Mouse (Mus musculus) lung, postnatal 0 days (tissue): Measurements from ENCODE around the gene Ceacam20. TPM values are rescaled to one million over a fixed set of nuclear protein-coding genes. Genes with fewer than 3 reads are reported as not detected.

Source experiments
- ATAC-seq: fragments of 200-750 bp; cut with Nextera tagmentation; 2 replicates; pipeline ENCODE4 v1.8.0; 2017; ENCODE audit warnings: moderate library complexity
- DNase-seq: peaks from one replicate; pipeline ENCODE4 v3.0.0-alpha.2; 2016; ENCODE audit warnings: low spot score
- H3K27ac ChIP-seq: fragments of 300-500 bp; sonication (generic); 2 replicates; pipeline ENCODE4 v1.5.1; 2014; ENCODE audit warnings: antibody characterized with exemption, mild to moderate bottlenecking, low read length, mixed read lengths
- H3K27me3 ChIP-seq: fragments of 300-500 bp; sonication (generic); replicated peaks from 2 replicates; pipeline ENCODE4 v1.6.1; 2014; ENCODE audit warnings: low read length, mixed read lengths; ENCODE audit not compliant: insufficient read depth
- H3K36me3 ChIP-seq: fragments of 300-500 bp; sonication (generic); 2 replicates; pipeline ENCODE4 v1.6.1; 2014; ENCODE audit warnings: low read length, mixed read lengths; ENCODE audit not compliant: insufficient read depth
- H3K4me1 ChIP-seq: fragments of 300-500 bp; sonication (generic); 2 replicates; pipeline ENCODE4 v1.6.1; 2014; ENCODE audit warnings: antibody characterized with exemption, low read depth, low read length, mixed read lengths; ENCODE audit not compliant: insufficient read depth
- H3K4me2 ChIP-seq: fragments of 300-500 bp; sonication (generic); replicated peaks from 2 replicates; pipeline ENCODE4 v1.6.1; 2014; ENCODE audit warnings: low read depth, mild to moderate bottlenecking, low read length, moderate library complexity, mixed read lengths
- H3K4me3 ChIP-seq: fragments of 300-500 bp; sonication (generic); 2 replicates; pipeline ENCODE4 v1.5.1; 2014; ENCODE audit warnings: low read depth, low read length
- H3K9ac ChIP-seq: fragments of 300-500 bp; sonication (generic); replicated peaks from 2 replicates; pipeline ENCODE4 v1.6.1; 2014; ENCODE audit warnings: low read depth, mild to moderate bottlenecking
- H3K9me3 ChIP-seq: fragments of 300-500 bp; sonication (generic); 2 replicates; pipeline ENCODE4 v1.6.1; 2016; ENCODE audit warnings: low read length, mixed read lengths
- CTCF ChIP-seq: IDR thresholded peaks from 2 replicates; pipeline ENCODE4 v1.5.1; 2016; ENCODE audit warnings: antibody characterized with exemption, mild to moderate bottlenecking
- EP300 ChIP-seq: IDR thresholded peaks from 2 replicates; pipeline ENCODE4 v1.6.1; 2016; ENCODE audit warnings: antibody characterized with exemption, mild to moderate bottlenecking, control low read depth
- WGBS: fragments of 180-500 bp; shearing (Covaris S2); extraction: QIAGEN DNeasy Blood & Tissue Kit; methylation state at CpG from one replicate; pipeline ENCODE4 v1.1.7; 2014; 5-methylcytosine and 5-hydroxymethylcytosine counted together
- polyA plus RNA-seq: library from polyadenylated mRNA; unstranded; fragments of >200 nt; fragmentation: Nextera tagmentation; extraction: Ambion mirVana; gene quantifications from 2 replicates; pipeline ENCODE4 v1.2.1, GENCODE M21; 2015

The Ceacam20 gene
- polyA plus RNA-seq, 1 experiment from 2014 or later, result not detected

- Histone ChIP-seq H3K27me3 (no peaks in the 10 kb centered on the region), H3K4me3 (no peak overlapping the region), H3K4me2 (no peak overlapping the region), H3K36me3 (no peaks in the 10 kb centered on the region), H3K9me3 (no peaks in the 10 kb centered on the region), H3K9ac (no peak overlapping the region), H3K27ac (no peak overlapping the region), H3K4me1 (no peaks in the 10 kb centered on the region)
- TF ChIP-seq EP300 (no peak), CTCF (no peak)
- DNase-seq, result no peak
- WGBS, result 85% methylated on average over 5 of the region's 5 CpGs
- no peak for ATAC-seq
These were observed 20.0 kb upstream of the Ceacam20 start for GRCm38 (mm10) chr7:19945201-19945600.

DNA sequence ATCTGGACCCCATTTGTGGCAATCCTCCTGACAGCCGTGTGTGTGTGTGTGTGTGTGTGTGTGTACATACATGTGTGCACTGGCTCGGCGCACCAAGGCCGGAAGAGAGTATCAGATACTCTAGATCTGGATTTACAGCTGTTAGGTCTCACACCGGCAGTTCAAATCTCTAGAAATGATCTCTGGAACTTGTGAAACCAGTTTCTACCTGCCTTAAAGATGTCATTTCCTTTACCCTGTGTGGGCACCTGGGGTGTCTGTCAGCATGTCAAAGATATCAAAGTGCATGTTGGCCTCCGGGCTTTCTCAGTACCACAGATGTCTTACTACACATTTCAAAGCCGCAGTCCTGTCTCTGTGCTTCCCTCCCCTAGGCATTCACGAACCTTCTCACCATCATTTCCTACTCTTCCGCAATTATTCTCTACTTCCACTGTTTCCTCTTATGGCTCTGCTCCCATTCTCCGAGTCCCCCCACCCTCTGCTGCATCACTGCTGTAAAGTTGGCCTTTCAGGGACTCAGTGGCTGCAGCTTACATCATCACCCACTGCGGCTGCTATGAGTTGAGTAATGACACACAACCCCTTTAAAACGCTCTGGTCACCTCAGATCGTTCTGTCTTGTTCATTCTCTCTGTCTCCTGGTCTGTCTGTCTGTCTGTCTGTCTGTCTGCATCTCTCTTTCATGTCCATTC, 19.2 kb upstream of the Ceacam20 start:
- H3K27me3 ChIP-seq, result no peaks in the 10 kb centered on the region
- DNase-seq (no peak), ATAC-seq (no peak)
- H3K27ac ChIP-seq, result no peak overlapping the region
- no peak overlapping the region for H3K4me3 ChIP-seq
- no peaks in the 10 kb centered on the region for H3K36me3 ChIP-seq
- no peak for TF ChIP-seq EP300
- TF ChIP-seq CTCF, result no peak
- no peaks in the 10 kb centered on the region for H3K9me3 ChIP-seq
- no peak overlapping the region for H3K9ac ChIP-seq
- no peaks in the 10 kb centered on the region for H3K4me1 ChIP-seq
- 68% methylated on average over 13 of the region's 13 CpGs for WGBS
- H3K4me2 ChIP-seq, result no peak overlapping the region

DNA sequence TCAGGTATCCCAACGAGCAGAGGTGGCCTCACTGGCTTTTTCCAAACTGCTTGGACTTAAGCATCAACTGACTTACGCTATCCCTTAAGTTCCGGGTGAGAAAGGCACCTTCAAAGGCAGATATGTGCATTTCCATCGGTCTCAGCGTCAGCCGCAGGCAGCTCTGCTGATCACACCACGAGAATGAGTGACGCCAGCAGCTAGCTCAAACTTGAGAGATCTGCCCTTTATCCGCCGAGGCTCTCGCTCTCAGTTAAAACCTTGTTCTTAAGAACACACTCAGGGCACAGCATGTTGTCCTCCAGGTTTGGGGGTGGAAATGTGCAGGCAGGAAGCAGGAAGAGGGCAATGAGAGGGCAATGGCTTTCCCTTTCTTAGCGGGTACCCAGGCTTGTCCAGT, 16.3 kb upstream of the Ceacam20 start:
- Histone ChIP-seq H3K9ac (no peak overlapping the region), H3K4me2 (no peak overlapping the region), H3K4me1 (no peaks in the 10 kb centered on the region), H3K27me3 (no peaks in the 10 kb centered on the region), H3K36me3 (no peaks in the 10 kb centered on the region), H3K9me3 (no peaks in the 10 kb centered on the region), H3K27ac (no peak overlapping the region), H3K4me3 (no peak overlapping the region)
- no peak for TF ChIP-seq EP300
- TF ChIP-seq CTCF, result no peak
- no peak for ATAC-seq
- DNase-seq, result no peak
- 75% methylated on average over 12 of the region's 12 CpGs for WGBS

GRCm38 (mm10) chr7:19949996-19950395, 15.2 kb upstream of the Ceacam20 start:
- no peak overlapping the region for H3K4me3 ChIP-seq
- ATAC-seq (no peak), DNase-seq (peak; percentile 27)
- 46% methylated on average over 10 of the region's 10 CpGs for WGBS
- H3K9me3 ChIP-seq, result no peaks in the 10 kb centered on the region
- no peak overlapping the region for H3K9ac ChIP-seq
- no peaks in the 10 kb centered on the region for H3K4me1 ChIP-seq
- H3K4me2 ChIP-seq, result no peak overlapping the region
- no peaks in the 10 kb centered on the region for H3K36me3 ChIP-seq
- TF ChIP-seq EP300, result no peak
- H3K27ac ChIP-seq, result no peak overlapping the region
- H3K27me3 ChIP-seq, result no peaks in the 10 kb centered on the region

GRCm38 (mm10) chr7:19950589-19950988, 14.6 kb upstream of the Ceacam20 start, which contains the start of gene Igsf23:
Gene Igsf23, minus strand, starts transcription at chr7:19950756.
- ATAC-seq (no peak), DNase-seq (no peak)
- H3K4me2 ChIP-seq, result no peak within 1 kb of the TSS
- H3K27me3 ChIP-seq, result no peaks in the 10 kb centered on the region
- TF ChIP-seq CTCF (no peak), EP300 (no peak)
- H3K36me3 ChIP-seq, result no peaks in the 10 kb centered on the region
- WGBS, result 45% methylated on average over 9 of the region's 9 CpGs
- no peak within 1 kb of the TSS for H3K4me3 ChIP-seq
- H3K4me1 ChIP-seq, result no peaks in the 10 kb centered on the region
- no peak within 1 kb of the TSS for H3K9ac ChIP-seq
- H3K27ac ChIP-seq, result no peak within 1 kb of the TSS
- H3K9me3 ChIP-seq, result no peaks in the 10 kb centered on the region

DNA sequence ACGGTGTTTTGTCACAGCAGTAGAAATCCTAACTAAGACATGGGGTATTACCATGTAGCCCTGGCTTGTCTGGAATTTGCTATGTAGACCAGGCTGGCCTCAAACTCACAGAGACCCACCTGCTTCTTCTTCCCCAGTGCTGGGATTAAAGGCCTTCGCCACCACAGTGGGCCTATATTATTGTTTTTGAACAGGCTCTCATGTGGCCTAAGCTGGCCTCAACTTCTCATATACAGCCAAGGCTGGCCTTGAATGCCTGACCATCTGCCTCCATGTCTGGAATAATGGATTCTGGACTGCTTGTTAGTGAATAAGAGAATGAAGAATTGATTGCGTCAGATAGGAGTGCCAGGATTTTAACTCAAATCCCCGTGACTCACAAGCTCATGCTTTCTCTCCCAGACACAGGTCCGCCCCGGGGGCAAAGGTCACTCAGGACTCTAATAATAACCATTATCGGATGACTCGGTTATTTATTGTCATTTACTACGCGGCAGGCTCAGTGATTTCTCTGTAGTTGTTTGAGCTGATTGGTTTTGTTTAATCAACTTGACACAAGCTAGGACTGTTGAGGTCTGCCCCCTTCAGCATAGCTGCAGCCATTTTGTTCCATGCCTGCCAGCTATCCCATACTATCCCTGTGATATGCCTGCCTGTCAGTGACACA, 12.8 kb upstream of the Ceacam20 start:
- TF ChIP-seq CTCF (no peak), EP300 (no peak)
- Histone ChIP-seq H3K36me3 (no peaks in the 10 kb centered on the region), H3K27me3 (no peaks in the 10 kb centered on the region), H3K9ac (no peak overlapping the region), H3K9me3 (no peaks in the 10 kb centered on the region), H3K4me1 (no peaks in the 10 kb centered on the region), H3K4me3 (no peak overlapping the region), H3K4me2 (no peak overlapping the region), H3K27ac (no peak overlapping the region)
- ATAC-seq (peak; percentile 23), DNase-seq (peak; percentile 20)
- WGBS, result 79% methylated on average over 10 of the region's 10 CpGs
